Mouse (Mus musculus) kidney, postnatal 0 days (tissue): ENCODE data around the gene Tmcc3. TPM values are rescaled to one million over a fixed set of nuclear protein-coding genes. Genes with fewer than 3 reads are reported as not detected.

Source experiments
- ATAC-seq: fragments of 200-750 bp; cut with Nextera tagmentation; replicated peaks from 2 replicates; pipeline ENCODE4 v1.8.0; 2017; ENCODE audit warnings: low read depth, moderate number of reproducible peaks, moderate TSS enrichment, moderate library complexity; ENCODE audit not compliant: low FRiP score
- DNase-seq: peaks from one replicate; pipeline ENCODE4 v3.0.0-alpha.2; 2016; ENCODE audit warnings: low spot score
- H3K27ac ChIP-seq: fragments of 300-500 bp; sonication (generic); 2 replicates; pipeline ENCODE4 v1.5.1; 2014; ENCODE audit warnings: mild to moderate bottlenecking
- H3K27me3 ChIP-seq: fragments of 300-500 bp; sonication (generic); 2 replicates; pipeline ENCODE4 v1.6.1; 2014; ENCODE audit warnings: low read length, mixed read lengths; ENCODE audit not compliant: insufficient read depth
- H3K36me3 ChIP-seq: fragments of 300-500 bp; sonication (generic); 2 replicates; pipeline ENCODE4 v1.6.1; 2014; ENCODE audit warnings: low read length, mixed read lengths; ENCODE audit not compliant: insufficient read depth
- H3K4me1 ChIP-seq: fragments of 300-500 bp; sonication (generic); replicated peaks from 2 replicates; pipeline ENCODE4 v1.6.1; 2014; ENCODE audit warnings: antibody characterized with exemption, low read length, mixed read lengths; ENCODE audit not compliant: insufficient read depth
- H3K4me2 ChIP-seq: fragments of 300-500 bp; sonication (generic); 2 replicates; pipeline ENCODE4 v1.6.1; 2014; ENCODE audit warnings: mild to moderate bottlenecking, low read length, moderate library complexity, mixed read lengths
- H3K4me3 ChIP-seq: fragments of 300-500 bp; sonication (generic); replicated peaks from 2 replicates; pipeline ENCODE4 v1.5.1; 2014; ENCODE audit warnings: low read depth, low read length
- H3K9ac ChIP-seq: fragments of 300-500 bp; sonication (generic); 2 replicates; pipeline ENCODE4 v1.6.1; 2014; ENCODE audit warnings: low read depth, low read length
- H3K9me3 ChIP-seq: fragments of 300-500 bp; sonication (generic); replicated peaks from 2 replicates; pipeline ENCODE4 v1.6.1; 2016; ENCODE audit warnings: low read length, inconsistent platforms, mixed read lengths
- CTCF ChIP-seq: IDR thresholded peaks from 2 replicates; pipeline ENCODE4 v1.5.1; 2016; ENCODE audit warnings: antibody characterized with exemption, low read depth, mild to moderate bottlenecking, moderate library complexity
- WGBS: fragments of 180-500 bp; shearing (Covaris S2); extraction: QIAGEN DNeasy Blood & Tissue Kit; methylation state at CpG from one replicate; pipeline ENCODE4 v1.1.7; 2014; 5-methylcytosine and 5-hydroxymethylcytosine counted together
- polyA plus RNA-seq: library from polyadenylated mRNA; unstranded; fragments of >200 nt; fragmentation: Nextera tagmentation; extraction: Ambion mirVana; gene quantifications from 2 replicates; pipeline ENCODE4 v1.2.1, GENCODE M21; 2015

The Tmcc3 gene
- polyA plus RNA-seq, 1 experiment from 2014 or later, result 7.9 TPM

- H3K36me3 ChIP-seq, result no peaks in the 10 kb centered on the region
- H3K4me3 ChIP-seq, result peak overlapping the region; percentile 33
- peak overlapping the region; percentile 56 for H3K4me2 ChIP-seq
- H3K27ac ChIP-seq, result peak overlapping the region; percentile 74
- no peaks in the 10 kb centered on the region; the same call in 1 of the 2 replicates for H3K4me1 ChIP-seq
- ATAC-seq, result peak; percentile 57
- 13% methylated on average over 21 of the region's 21 CpGs for WGBS
- no peaks in the 10 kb centered on the region for H3K27me3 ChIP-seq
- no peak for TF ChIP-seq CTCF
- H3K9ac ChIP-seq, result peak overlapping the region; percentile 59; the same call in 1 of the 2 replicates
- H3K9me3 ChIP-seq, result no peaks in the 10 kb centered on the region
- peak; percentile 66 for DNase-seq
Measured at GRCm38 (mm10) chr10:94545259-94546019, 233.7 kb downstream of the Tmcc3 start.

GRCm38 (mm10) chr10:94546617-94547016 is 234.9 kb downstream of the Tmcc3 start:
- H3K27ac ChIP-seq, result 0 out of 2 replicates have a peak overlapping the region, but pooled peaks have one; percentile 32
- DNase-seq, result peak; percentile 34

GRCm38 (mm10) chr10:94549511-94550232 is 237.9 kb downstream of the Tmcc3 start:
- no peak for TF ChIP-seq CTCF
- Histone ChIP-seq H3K36me3 (no peaks in the 10 kb centered on the region), H3K4me3 (no peak overlapping the region), H3K27ac (no peak overlapping the region), H3K9ac (no peak overlapping the region), H3K4me1 (no peaks in the 10 kb centered on the region; the same call in none of the 2 replicates), H3K4me2 (no peak overlapping the region), H3K27me3 (no peaks in the 10 kb centered on the region), H3K9me3 (no peaks in the 10 kb centered on the region)
- WGBS, result 70% methylated on average over 4 of the region's 4 CpGs
- no peak for ATAC-seq
- no peak for DNase-seq

More at GRCm38 (mm10) chr10:94546617-94547016, 234.9 kb downstream of the Tmcc3 start:
- Histone ChIP-seq H3K36me3 (no peaks in the 10 kb centered on the region), H3K9ac (no peak overlapping the region), H3K4me1 (no peaks in the 10 kb centered on the region; the same call in none of the 2 replicates), H3K9me3 (no peaks in the 10 kb centered on the region), H3K27me3 (no peaks in the 10 kb centered on the region), H3K4me2 (no peak overlapping the region), H3K4me3 (no peak overlapping the region)
- 60% methylated on average over 6 of the region's 6 CpGs for WGBS
- peak; percentile 60 for ATAC-seq
- TF ChIP-seq CTCF, result no peak

- H3K4me2 ChIP-seq, result no peak overlapping the region
- no peak overlapping the region for H3K27ac ChIP-seq
Measured at GRCm38 (mm10) chr10:94550649-94551048, 238.9 kb downstream of the Tmcc3 start.

GRCm38 (mm10) chr10:94551065-94551464 is 239.3 kb downstream of the Tmcc3 start:
- Histone ChIP-seq H3K4me3 (no peak overlapping the region), H3K4me1 (no peaks in the 10 kb centered on the region; the same call in none of the 2 replicates), H3K9ac (no peak overlapping the region), H3K9me3 (no peaks in the 10 kb centered on the region), H3K36me3 (no peaks in the 10 kb centered on the region), H3K27ac (no peak overlapping the region), H3K4me2 (no peak overlapping the region), H3K27me3 (no peaks in the 10 kb centered on the region)
- no peak for ATAC-seq
- WGBS, result 29% methylated on average over 2 of the region's 2 CpGs
- TF ChIP-seq CTCF, result no peak
- peak; percentile 63 for DNase-seq

More at GRCm38 (mm10) chr10:94550649-94551048, 238.9 kb downstream of the Tmcc3 start:
- Histone ChIP-seq H3K9me3 (no peaks in the 10 kb centered on the region), H3K9ac (no peak overlapping the region), H3K4me3 (no peak overlapping the region), H3K4me1 (no peaks in the 10 kb centered on the region; the same call in none of the 2 replicates), H3K27me3 (no peaks in the 10 kb centered on the region), H3K36me3 (no peaks in the 10 kb centered on the region)
- WGBS, result 65% methylated on average over 9 of the region's 9 CpGs
- ATAC-seq (no peak), DNase-seq (no peak)
- TF ChIP-seq CTCF, result no peak

- ATAC-seq (no peak), DNase-seq (no peak)
- Histone ChIP-seq H3K9me3 (no peaks in the 10 kb centered on the region), H3K27me3 (no peaks in the 10 kb centered on the region), H3K4me2 (no peak overlapping the region), H3K4me3 (no peak overlapping the region), H3K27ac (no peak overlapping the region), H3K4me1 (no peaks in the 10 kb centered on the region; the same call in none of the 2 replicates), H3K9ac (no peak overlapping the region), H3K36me3 (no peaks in the 10 kb centered on the region)
- TF ChIP-seq CTCF, result no peak
- 83% methylated on average over 6 of the region's 6 CpGs for WGBS
Measured at GRCm38 (mm10) chr10:94551511-94551910, 239.8 kb downstream of the Tmcc3 start.
